ENCODE assay signal across 9 mouse cellular contexts in the genomic region with DNA sequence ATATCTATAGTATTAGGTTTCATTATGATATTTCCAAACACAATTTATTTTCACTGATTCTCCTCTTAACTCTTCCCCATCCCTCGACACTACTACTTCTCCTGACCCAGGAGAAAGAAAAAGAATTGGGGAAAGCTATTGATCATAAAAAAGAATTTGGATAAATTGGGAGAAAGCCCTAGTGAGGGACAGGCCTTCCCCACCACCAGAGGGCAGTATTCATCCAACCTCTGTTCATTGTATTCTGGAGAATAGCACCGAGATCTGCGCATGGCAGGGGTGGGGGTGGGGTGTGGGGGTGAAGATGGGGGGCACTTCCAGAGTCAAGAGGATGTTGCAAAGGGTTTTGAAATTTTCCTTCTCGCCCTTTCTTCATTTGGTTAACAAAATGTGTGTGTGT. TPM values are rescaled to one million over a fixed set of nuclear protein-coding genes. Genes with fewer than 3 reads are reported as not detected.
DNase-seq lines count a peak whose midpoint lies in the region; ATAC-seq and TF ChIP-seq lines count a peak whose summit lies in the region.
"Had no signal": no experiment of that assay in that cellular context is flagged by ENCODE, and none has a peak within 500 bp of the region (broad histone marks: within the 10 kb centered on the region; RNA-seq: fewer than 3 reads in every experiment).

No protein-coding gene starts in this region.

- H3K4me1 ChIP-seq in midbrain, embryonic 13.5 days (replicated peaks): peaks cover 9% of the 10 kb centered on the region
- peaks cover 6% of the 10 kb centered on the region; the same call in 1 of the 2 replicates for H3K4me1 ChIP-seq in midbrain, embryonic 10.5 days
- no peaks in the 10 kb centered on the region for H3K4me1 ChIP-seq in bone marrow, adult 2 months (ENCODE audit: control insufficient read depth, insufficient read depth, low read length)

- peak; percentile 69 for TF ChIP-seq CTCF in gastrocnemius, adult 2 months (IDR thresholded peaks at IDR 0.05)
- TF ChIP-seq CTCF in bone marrow, adult 2 months (IDR thresholded peaks at IDR 0.05; ENCODE audit: control insufficient read depth, insufficient read depth, low read length): peak; percentile 33; the same call in 1 of the 2 replicates

- H3K9me3 ChIP-seq in midbrain, embryonic 13.5 days: no peaks in the 10 kb centered on the region
- no peaks in the 10 kb centered on the region for H3K9me3 ChIP-seq in midbrain, embryonic 10.5 days (replicated peaks)

- ATAC-seq in midbrain, embryonic 13.5 days: 0 out of 2 replicates have a peak, but pooled peaks have one; percentile 43

- no peak overlapping the region for H3K27ac ChIP-seq in gastrocnemius, adult 2 months
- no peak overlapping the region for H3K27ac ChIP-seq in midbrain, embryonic 13.5 days
- H3K27ac ChIP-seq in midbrain, embryonic 10.5 days (replicated peaks): no peak overlapping the region
- no peak overlapping the region for H3K27ac ChIP-seq in bone marrow, adult 2 months (ENCODE audit: control insufficient read depth, insufficient read depth, low read depth, low read length, poor library complexity)

- intact Hi-C loops in gastrocnemius, adult 2 months (cut with DNase I): loop anchor here (5.0 kb wide), 1 partner anchor 738 kb away; no protein-coding TSS in a partner anchor

- no peaks in the 10 kb centered on the region for H3K36me3 ChIP-seq in midbrain, embryonic 13.5 days
- H3K36me3 ChIP-seq in midbrain, embryonic 10.5 days: no peaks in the 10 kb centered on the region

- H3K27me3 ChIP-seq in midbrain, embryonic 13.5 days: no peaks in the 10 kb centered on the region
- no peaks in the 10 kb centered on the region for H3K27me3 ChIP-seq in midbrain, embryonic 10.5 days (ENCODE audit: low read depth, poor library complexity, severe bottlenecking)

- H3K4me3 ChIP-seq in gastrocnemius, adult 2 months: no peak overlapping the region
- H3K4me3 ChIP-seq in midbrain, embryonic 13.5 days (replicated peaks): no peak overlapping the region
- no peak overlapping the region for H3K4me3 ChIP-seq in midbrain, embryonic 10.5 days
- no peak overlapping the region for H3K4me3 ChIP-seq in bone marrow, adult 2 months (replicated peaks; ENCODE audit: control insufficient read depth, low read depth, low read length)
- H3K4me3 ChIP-seq: myocyte had no signal

- 63% methylated on average over 4 of the region's 4 CpGs for WGBS in midbrain, embryonic 13.5 days
- 59% methylated on average over 4 of the region's 4 CpGs for WGBS in midbrain, embryonic 10.5 days
- WGBS in bone marrow, adult 2 months: 35% methylated on average over 4 of the region's 4 CpGs

- DNase-seq in gastrocnemius, adult 2 months: peak; percentile 18
- no peak for DNase-seq in gastrocnemius, postnatal 25 days
- no peak for DNase-seq in midbrain, embryonic 10.5 days (ENCODE audit: low spot score)
- DNase-seq in kidney, postnatal 36 days: peak; percentile 46 to 59
- no peak for DNase-seq in frontal cortex, postnatal 25 days (ENCODE audit: low spot score in 2 of 2)
- no peak for DNase-seq in spleen, adult 12 weeks (ENCODE audit: low spot score)

- no peak overlapping the region for H3K9ac ChIP-seq in midbrain, embryonic 13.5 days (replicated peaks)

- no peak for TF ChIP-seq POLR2A in bone marrow, adult 2 months (IDR thresholded peaks at IDR 0.05; ENCODE audit: borderline replicate concordance, control insufficient read depth, low read depth, low read length)

- H3K4me2 ChIP-seq in midbrain, embryonic 13.5 days (replicated peaks): no peak overlapping the region

RNA-seq across cellular contexts. Expression of a gene that starts 44.9 kb away (rescaled TPM):
- 10 to 100 TPM; 66.4 to 75.5 TPM for total RNA-seq in gastrocnemius, adult 2 months (2021)
- total RNA-seq in gastrocnemius, postnatal 25 days (2021): 10 to 100 TPM; 60.2 to 66.2 TPM
- 0.98 and 1.1 TPM in 2 replicates for polyA plus RNA-seq in midbrain, embryonic 13.5 days (2015; fragmentation: Nextera tagmentation; extraction: Ambion mirVana)
- 1.7 and 1.8 TPM in 2 replicates for polyA plus RNA-seq in midbrain, embryonic 10.5 days (2016; fragmentation: Nextera tagmentation; extraction: Ambion mirVana)
- 2.7 and 5.1 TPM in 2 replicates for polyA plus RNA-seq in bone marrow, adult 2 months (2011; ENCODE audit: insufficient read depth, insufficient read length, low replicate concordance, missing spikeins)

RNA-seq across cellular contexts. Expression of a gene that starts 45.0 kb away (rescaled TPM):
- not detected for total RNA-seq in gastrocnemius, adult 2 months (2021)
- total RNA-seq in gastrocnemius, postnatal 25 days (2021): not detected
- not detected in 2 replicates for polyA plus RNA-seq in midbrain, embryonic 13.5 days (2015; fragmentation: Nextera tagmentation; extraction: Ambion mirVana)
- 1.1 TPM in 1 of 2 replicates, not detected in the other for polyA plus RNA-seq in midbrain, embryonic 10.5 days (2016; fragmentation: Nextera tagmentation; extraction: Ambion mirVana)
- not detected in 2 replicates for polyA plus RNA-seq in bone marrow, adult 2 months (2011; ENCODE audit: insufficient read depth, insufficient read length, low replicate concordance, missing spikeins)

Comparison
In these comparisons a context has a peak if more than half of its experiments do, and no peak if none do; other contexts are left out.
1. DNase-seq: peak in gastrocnemius, adult 2 months (single experiment) and kidney, postnatal 36 days (2 of 2); none in gastrocnemius, postnatal 25 days (single experiment), midbrain, embryonic 10.5 days (single experiment), frontal cortex, postnatal 25 days (0 of 2) and spleen, adult 12 weeks (single experiment).